Mouse (Mus musculus) adrenal gland, adult 10 weeks (tissue): Measurements from ENCODE around the gene Zbtb44. TPM values are rescaled to one million over a fixed set of nuclear protein-coding genes. Genes with fewer than 3 reads are reported as not detected.

ENCODE experiments used
- polyA plus RNA-seq: library from polyadenylated mRNA; stranded (reverse); fragments of 350-450 nt; fragmentation: Illumina TruSeq; extraction: RNeasy Lipid Tissue Mini Kit (QIAGEN cat#74804); gene quantifications from one replicate; pipeline ENCODE4 v1.2.3, GENCODE M21; 2014; ENCODE audit warnings: low read depth, low replicate concordance

Gene Zbtb44
- 44.5 TPM for polyA plus RNA-seq

DNA sequence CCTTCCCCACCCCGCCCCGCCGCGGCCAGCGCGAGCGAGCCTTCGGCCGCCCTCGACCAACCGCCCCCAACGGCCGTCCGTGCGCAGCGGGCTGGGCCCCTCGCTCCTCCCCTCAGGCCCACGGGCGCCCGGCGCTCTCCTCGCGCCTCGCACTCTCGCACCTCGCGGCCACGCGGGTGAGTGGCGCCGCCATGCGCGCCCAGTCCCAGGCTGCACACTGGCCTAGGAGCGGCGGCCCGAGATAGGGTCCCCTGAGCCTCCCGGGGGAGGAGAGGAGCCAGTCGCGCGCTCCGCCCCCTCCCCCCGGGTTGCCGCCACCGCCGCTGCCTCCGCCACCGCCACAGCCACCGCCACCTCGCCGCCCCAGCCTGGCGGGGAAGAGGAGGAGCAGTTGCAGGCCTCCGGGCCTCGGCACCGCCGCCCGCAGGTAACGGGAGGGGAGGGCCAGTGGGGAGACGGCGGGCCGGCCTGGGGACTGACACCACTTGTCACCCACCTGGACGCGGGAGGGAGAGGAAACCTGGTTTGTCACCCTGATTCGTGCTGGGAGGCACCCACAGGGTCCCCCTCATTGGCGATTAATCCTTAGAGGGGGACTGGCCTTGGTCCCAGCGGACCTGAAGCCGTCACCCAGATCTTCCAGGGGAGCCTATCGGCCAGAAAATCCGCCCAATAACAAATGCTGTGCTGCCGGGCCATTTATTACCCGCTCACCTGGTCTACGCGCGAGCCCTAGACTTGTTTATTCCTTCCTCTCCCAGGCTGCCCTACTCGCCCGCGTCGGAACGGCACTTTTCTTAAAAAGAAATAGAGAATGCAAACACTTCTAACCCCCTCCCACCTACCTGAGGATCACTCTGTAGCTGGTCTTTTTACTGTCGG lies at the start of gene Zbtb44:
Gene Zbtb44, plus strand, starts transcription at position 113 of the 882 bp plus-strand sequence.

Other genes starting within 250 kb of the Zbtb44 start
- gene Adamts15, start 108.2 kb upstream of the Zbtb44 start, polyA plus RNA-seq, result 1.2 TPM
- gene Adamts8, start 88.1 kb upstream of the Zbtb44 start, polyA plus RNA-seq, result 0.52 TPM
- gene St14, start 101.2 kb downstream of the Zbtb44 start, polyA plus RNA-seq, result not detected
- 1,334 TPM for gene Aplp2, start 181.2 kb downstream of the Zbtb44 start, polyA plus RNA-seq
- gene Prdm10, start 249.9 kb downstream of the Zbtb44 start, polyA plus RNA-seq, result 10.4 TPM